8 mouse cellular contexts compared by ENCODE assay signal in the genomic region with DNA sequence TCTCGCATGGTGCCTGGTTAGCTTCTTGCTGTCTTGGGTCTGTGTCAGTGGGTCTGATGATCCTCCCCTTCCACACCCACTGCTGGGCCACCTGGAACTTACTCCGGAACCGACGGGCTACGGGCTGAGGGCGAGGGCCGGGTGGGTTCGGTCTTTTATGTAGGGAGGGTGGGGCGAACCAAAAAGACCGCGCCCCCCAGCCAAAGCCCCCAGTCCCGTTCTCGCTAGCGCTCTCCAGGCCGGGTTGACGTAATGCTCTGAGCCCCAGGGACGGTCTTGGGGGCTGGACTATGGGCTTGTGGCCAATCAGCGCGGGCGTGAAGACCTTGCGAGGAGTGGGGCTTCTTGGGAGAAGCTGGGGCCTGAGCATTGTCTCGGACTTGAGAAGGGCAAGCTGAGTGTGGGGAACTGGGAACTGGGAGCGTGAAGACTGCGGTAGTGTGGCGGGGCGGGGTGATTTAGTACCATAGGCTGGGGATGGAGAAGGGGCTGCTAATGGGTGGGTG. TPM values are rescaled to one million over a fixed set of nuclear protein-coding genes. Genes with fewer than 3 reads are reported as not detected.
DNase-seq lines count a peak whose midpoint lies in the region; ATAC-seq lines count a peak whose summit lies in the region.

A gene (minus strand): TSS at position 241 of the 506 bp plus-strand sequence.

- under 1% methylated on average over 26 of the region's 26 CpGs for WGBS in forebrain, embryonic 15.5 days
- under 1% methylated on average over 26 of the region's 26 CpGs for WGBS in hindbrain, embryonic 11.5 days

- H3K4me2 ChIP-seq in forebrain, embryonic 15.5 days (replicated peaks) = peak within 1 kb of the TSS; percentile 70
- H3K4me2 ChIP-seq in hindbrain, embryonic 11.5 days (replicated peaks; ENCODE audit: low read depth, low read length) = peak within 1 kb of the TSS; percentile 60

- peak within 1 kb of the TSS; percentile 99 for H3K27ac ChIP-seq in forebrain, embryonic 15.5 days (replicated peaks)
- H3K27ac ChIP-seq in hindbrain, embryonic 11.5 days (ENCODE audit: low read depth, low read length) = peak within 1 kb of the TSS; percentile 100

- peaks cover 12% of the 10 kb centered on the region for H3K36me3 ChIP-seq in forebrain, embryonic 15.5 days
- no peaks in the 10 kb centered on the region for H3K36me3 ChIP-seq in hindbrain, embryonic 11.5 days (ENCODE audit: control insufficient read depth, insufficient read depth, low read length)

- peak within 1 kb of the TSS; percentile 82 for H3K4me3 ChIP-seq in forebrain, embryonic 15.5 days
- peak within 1 kb of the TSS; percentile 63 for H3K4me3 ChIP-seq in hindbrain, embryonic 11.5 days (ENCODE audit: low read depth, low read length)

- peak; percentile 27 for DNase-seq in adrenal gland, adult 2 months
- DNase-seq in adrenal gland, adult 8-10 months = no peak
- peak; percentile 48 for DNase-seq in adrenal gland, postnatal 10 days
- DNase-seq in hindbrain, embryonic 11.5 days (ENCODE audit: low spot score) = peak; percentile 97
- peak; percentile 66 for DNase-seq in left cerebral cortex, adult 11 months (ENCODE audit: low spot score)
- DNase-seq in lung, postnatal 4 days = peak; percentile 81 to 84
- peak; percentile 97 to 98 for DNase-seq in right cerebral cortex, postnatal 10 days (ENCODE audit: low spot score in 2 of 2)

- peak within 1 kb of the TSS; percentile 95 for H3K9ac ChIP-seq in forebrain, embryonic 15.5 days (replicated peaks)
- H3K9ac ChIP-seq in hindbrain, embryonic 11.5 days (ENCODE audit: low read depth, low read length) = peak within 1 kb of the TSS; percentile 81

- ATAC-seq in forebrain, embryonic 15.5 days (replicated peaks) = peak; percentile 93
- peak; percentile 91 for ATAC-seq in hindbrain, embryonic 11.5 days (ENCODE audit: low FRiP score)

- H3K27me3 ChIP-seq in forebrain, embryonic 15.5 days = no peaks in the 10 kb centered on the region
- H3K27me3 ChIP-seq in hindbrain, embryonic 11.5 days (ENCODE audit: control insufficient read depth, insufficient read depth, low read length) = no peaks in the 10 kb centered on the region

- no peaks in the 10 kb centered on the region for H3K9me3 ChIP-seq in forebrain, embryonic 15.5 days
- H3K9me3 ChIP-seq in hindbrain, embryonic 11.5 days (ENCODE audit: control insufficient read depth, low read length) = no peaks in the 10 kb centered on the region

- H3K4me1 ChIP-seq in forebrain, embryonic 15.5 days = peaks cover 37% of the 10 kb centered on the region
- H3K4me1 ChIP-seq in hindbrain, embryonic 11.5 days (replicated peaks; ENCODE audit: control insufficient read depth, insufficient read depth, low read length) = peaks cover 12% of the 10 kb centered on the region

RNA-seq across cellular contexts. Expression of the gene that starts here (rescaled TPM):
- total RNA-seq in adrenal gland, adult 2 months (2021) = 1 to 10 TPM; 1.1 to 1.7 TPM
- 1.6 and 4.2 TPM in 2 replicates for polyA plus RNA-seq in adrenal gland, adult 2 months (2012; rRNA removed)
- 1 to 10 TPM in 3 of 4 experiments, under 1 TPM in 1; 0.81 to 3.5 (median 1.5) TPM for total RNA-seq in adrenal gland, adult 8-10 months (2022)
- total RNA-seq in adrenal gland, postnatal 10 days (2021) = 10 to 100 TPM; 24.9 to 61.2 TPM
- 920 and 926 TPM in 2 replicates for polyA plus RNA-seq in forebrain, embryonic 15.5 days (2015; fragmentation: Nextera tagmentation; extraction: Ambion mirVana)
- 318 and 341 TPM in 2 replicates for polyA plus RNA-seq in hindbrain, embryonic 11.5 days (2014; fragmentation: Nextera tagmentation; extraction: Ambion mirVana)

Comparison
In these comparisons a context has a peak if more than half of its experiments do, and no peak if none do; other contexts are left out.
1. RNA of the gene that starts here (total RNA-seq): 24.9 to 61.2 TPM in adrenal gland, postnatal 10 days; 1.1 to 1.7 TPM in adrenal gland, adult 2 months and 0.81 to 3.5 TPM in adrenal gland, adult 8-10 months; every median in the first group is over 4 times any median in the second.
2. RNA of the gene that starts here (polyA plus RNA-seq): 920 to 926 TPM in forebrain, embryonic 15.5 days and 318 to 341 TPM in hindbrain, embryonic 11.5 days; 1.6 to 4.2 TPM in adrenal gland, adult 2 months; every median in the first group is over 10 times any median in the second.